Mouse (Mus musculus) kidney, adult 2 months (tissue): ENCODE measurements around the gene Klhl40.

Experiments
- CTCF ChIP-seq: fragments of 200-500 bp; conservative IDR thresholded peaks from 2 replicates; pipeline ENCODE4 v1.5.1; 2011; ENCODE audit warnings: low read depth, mild to moderate bottlenecking, control low read depth, low read length, moderate library complexity, mixed read lengths; ENCODE audit not compliant: insufficient read depth, insufficient read length
- POLR2A ChIP-seq: fragments of 200-500 bp; IDR thresholded peaks from one replicate; pipeline ENCODE4 v1.6.1; 2011; ENCODE audit warnings: low read depth, low read length, control low read depth

DNA sequence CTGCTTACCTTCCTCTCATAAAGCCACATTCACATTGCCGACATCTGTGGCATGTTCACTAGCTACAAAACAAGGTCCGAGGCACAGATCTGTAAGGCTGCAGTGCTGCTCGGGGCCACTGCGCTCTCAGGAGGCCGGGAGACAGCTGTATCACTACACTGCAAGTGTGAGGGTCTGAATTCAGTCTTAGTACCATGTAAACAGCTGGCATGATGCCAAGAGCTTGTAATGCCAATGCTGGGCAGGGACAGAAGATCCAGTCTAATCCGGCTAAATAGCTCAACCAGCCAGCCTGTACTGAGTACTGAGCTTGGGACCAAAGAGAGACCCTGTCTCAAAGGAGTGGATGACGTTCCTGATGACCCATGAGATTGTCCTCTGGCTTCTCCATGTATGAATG is 46.6 kb downstream of the Klhl40 start:
- no peak for TF ChIP-seq POLR2A
- no peak for TF ChIP-seq CTCF
